Mouse (Mus musculus): Measurements from ENCODE around the gene Setd4.
A peak's percentile ranks its signal among the peaks of the same experiment; 100 is the strongest.

Setd4 gene

GRCm38 (mm10) chr16:93592711-93593110, 11.2 kb downstream of the Setd4 start:
- DNase-seq (ENCODE audit: low read depth, low spot score), result no peak

GRCm38 (mm10) chr16:93591450-93592430, 12.1 kb downstream of the Setd4 start:
- no peak for DNase-seq (ENCODE audit: low read depth, low spot score)

GRCm38 (mm10) chr16:93590915-93591314, 12.9 kb downstream of the Setd4 start:
- no peak for DNase-seq (ENCODE audit: low read depth, low spot score)

- no peak for DNase-seq (ENCODE audit: low read depth, low spot score)
Measured at GRCm38 (mm10) chr16:93588281-93588680, 15.6 kb downstream of the Setd4 start.

- no peak for DNase-seq (ENCODE audit: low read depth, low spot score)
Measured at GRCm38 (mm10) chr16:93586382-93586781, 17.5 kb downstream of the Setd4 start.

GRCm38 (mm10) chr16:93585703-93586205, 18.1 kb downstream of the Setd4 start:
- DNase-seq (ENCODE audit: low read depth, low spot score), result no peak

GRCm38 (mm10) chr16:93584976-93585702, 18.7 kb downstream of the Setd4 start:
- no peak for DNase-seq (ENCODE audit: low read depth, low spot score)

GRCm38 (mm10) chr16:93581125-93581524, 22.7 kb downstream of the Setd4 start:
- DNase-seq (ENCODE audit: low read depth, low spot score), result no peak

GRCm38 (mm10) chr16:93578346-93579005, 25.4 kb downstream of the Setd4 start:
- DNase-seq (ENCODE audit: low read depth, low spot score), result no peak

GRCm38 (mm10) chr16:93576412-93577082, 27.3 kb downstream of the Setd4 start:
- DNase-seq (ENCODE audit: low read depth, low spot score), result peak; percentile 38

GRCm38 (mm10) chr16:93575574-93575973, 28.3 kb downstream of the Setd4 start:
- no peak for DNase-seq (ENCODE audit: low read depth, low spot score)

GRCm38 (mm10) chr16:93574521-93575191, 29.2 kb downstream of the Setd4 start:
- DNase-seq (ENCODE audit: low read depth, low spot score), result no peak

GRCm38 (mm10) chr16:93573434-93573833, 30.4 kb downstream of the Setd4 start:
- no peak for DNase-seq (ENCODE audit: low read depth, low spot score)

- no peak for DNase-seq (ENCODE audit: low read depth, low spot score)
Measured at GRCm38 (mm10) chr16:93572383-93572782, 31.5 kb downstream of the Setd4 start.

GRCm38 (mm10) chr16:93558499-93558898, 45.4 kb downstream of the Setd4 start:
- no peak for DNase-seq (ENCODE audit: low read depth, low spot score)

- DNase-seq (ENCODE audit: low read depth, low spot score), result no peak
Measured at GRCm38 (mm10) chr16:93557646-93558045, 46.2 kb downstream of the Setd4 start.

- DNase-seq (ENCODE audit: low read depth, low spot score), result no peak
Measured at GRCm38 (mm10) chr16:93552686-93553513, 51.0 kb downstream of the Setd4 start.

GRCm38 (mm10) chr16:93549287-93549686, 54.6 kb downstream of the Setd4 start:
- no peak for DNase-seq (ENCODE audit: low read depth, low spot score)

GRCm38 (mm10) chr16:93548045-93548444, 55.8 kb downstream of the Setd4 start:
- no peak for DNase-seq (ENCODE audit: low read depth, low spot score)

GRCm38 (mm10) chr16:93547122-93547521, 56.7 kb downstream of the Setd4 start:
- DNase-seq (ENCODE audit: low read depth, low spot score), result no peak
